Mouse (Mus musculus) brain, embryonic 18.5 days (tissue): Measurements from ENCODE around the gene Frzb.
"Not testable (repeated sequence)": the region's sequence is repeated elsewhere in the genome, so short reads cannot be mapped to it uniquely, and the experiment has no call there.

Source experiments
- DNase-seq: peaks from one replicate; pipeline ENCODE4 v3.0.0-alpha.2; 2012; ENCODE audit warnings: low read depth, low spot score

The Frzb gene

GRCm38 (mm10) chr2:80447291-80447791, at the start of gene Frzb:
Frzb (minus strand) TSS chr2:80447625.
- DNase-seq, result no peak

DNA sequence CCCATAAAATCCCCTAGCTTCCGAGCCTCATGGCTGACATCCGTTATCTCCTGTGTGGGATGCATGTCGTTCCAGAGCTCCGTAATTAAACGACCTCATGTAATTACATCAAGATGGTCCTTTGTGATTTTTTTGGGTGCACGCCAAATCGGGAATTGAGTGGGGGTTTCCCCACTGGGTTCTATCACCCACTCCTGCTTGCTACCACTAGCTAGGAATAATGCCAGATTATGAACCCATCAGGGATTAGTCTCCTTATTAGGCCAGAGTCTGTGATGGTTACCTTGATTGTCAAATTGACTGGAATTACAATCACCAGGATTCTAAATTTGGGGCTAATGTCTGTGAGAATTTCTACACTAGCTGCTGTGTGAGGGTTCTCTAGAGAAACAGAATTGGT, 47.9 kb upstream of the Frzb start:
- DNase-seq, result not testable (repeated sequence)

DNA sequence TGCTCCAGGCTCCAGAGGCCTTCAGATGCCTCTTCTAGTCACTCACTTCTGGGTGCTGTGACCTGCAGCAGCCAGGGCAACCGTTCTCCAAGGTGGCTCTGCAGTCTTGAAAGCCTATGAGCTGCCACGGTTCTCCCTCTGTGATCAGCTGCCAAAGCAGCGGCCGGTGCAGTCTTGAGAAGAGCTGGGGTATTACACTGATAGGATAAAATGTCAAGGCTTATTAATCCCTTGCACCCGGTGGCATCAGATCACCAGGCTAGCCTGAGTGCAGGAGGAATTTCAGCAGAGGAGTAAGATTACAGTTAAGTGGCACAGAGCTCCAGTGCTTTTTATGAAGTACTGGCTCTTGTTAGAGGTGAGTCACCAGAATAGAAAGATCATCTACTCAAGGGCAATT, 39.4 kb upstream of the Frzb start:
- DNase-seq, result no peak

GRCm38 (mm10) chr2:80484951-80485350, 37.5 kb upstream of the Frzb start:
- DNase-seq, result no peak

DNA sequence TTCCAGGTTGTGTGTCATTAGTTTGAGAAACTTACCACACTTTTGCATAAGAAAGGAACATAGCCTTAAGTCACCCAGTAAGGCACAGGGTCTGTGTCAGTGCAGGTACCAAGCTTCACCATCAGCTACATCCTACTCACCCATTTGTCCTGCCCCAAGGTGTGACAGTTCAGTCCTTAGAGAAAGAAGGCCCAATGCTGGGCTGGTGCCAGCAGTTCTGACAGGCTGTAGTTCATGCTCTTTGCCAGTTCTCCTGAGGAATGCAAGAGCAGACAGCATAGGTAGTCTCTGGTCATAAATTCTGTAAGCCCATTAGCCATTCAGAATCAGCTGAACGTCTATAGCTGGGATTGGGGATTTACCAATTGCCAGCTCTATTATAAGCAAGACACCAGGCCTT, 28.4 kb upstream of the Frzb start:
- no peak for DNase-seq

DNA sequence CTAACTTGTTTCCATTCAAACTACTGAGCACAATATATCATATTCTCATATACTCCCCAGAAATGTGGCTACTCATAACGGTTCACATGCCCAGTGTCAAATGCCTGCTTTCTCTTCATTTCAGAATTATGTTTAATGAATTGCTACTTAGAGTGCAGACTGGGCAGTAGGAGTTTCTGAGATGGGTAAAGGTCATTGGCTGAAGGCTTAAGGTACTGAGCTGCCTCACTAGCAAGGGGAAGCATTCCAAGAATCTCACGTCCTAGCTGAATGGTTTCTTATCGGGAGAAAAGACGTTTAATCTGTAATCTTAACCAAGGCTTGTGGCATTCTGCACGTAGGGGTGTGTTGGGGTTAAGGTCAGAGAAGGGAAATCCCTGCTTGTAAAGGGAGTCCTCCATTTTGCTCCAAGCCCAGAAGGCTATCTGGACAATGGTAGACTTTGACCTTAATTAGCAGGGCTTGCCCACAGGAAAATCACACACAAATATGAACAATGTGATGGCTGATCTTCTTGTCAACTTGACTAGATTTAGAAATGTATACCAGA, 26.9 kb upstream of the Frzb start:
- DNase-seq, result no peak

DNA sequence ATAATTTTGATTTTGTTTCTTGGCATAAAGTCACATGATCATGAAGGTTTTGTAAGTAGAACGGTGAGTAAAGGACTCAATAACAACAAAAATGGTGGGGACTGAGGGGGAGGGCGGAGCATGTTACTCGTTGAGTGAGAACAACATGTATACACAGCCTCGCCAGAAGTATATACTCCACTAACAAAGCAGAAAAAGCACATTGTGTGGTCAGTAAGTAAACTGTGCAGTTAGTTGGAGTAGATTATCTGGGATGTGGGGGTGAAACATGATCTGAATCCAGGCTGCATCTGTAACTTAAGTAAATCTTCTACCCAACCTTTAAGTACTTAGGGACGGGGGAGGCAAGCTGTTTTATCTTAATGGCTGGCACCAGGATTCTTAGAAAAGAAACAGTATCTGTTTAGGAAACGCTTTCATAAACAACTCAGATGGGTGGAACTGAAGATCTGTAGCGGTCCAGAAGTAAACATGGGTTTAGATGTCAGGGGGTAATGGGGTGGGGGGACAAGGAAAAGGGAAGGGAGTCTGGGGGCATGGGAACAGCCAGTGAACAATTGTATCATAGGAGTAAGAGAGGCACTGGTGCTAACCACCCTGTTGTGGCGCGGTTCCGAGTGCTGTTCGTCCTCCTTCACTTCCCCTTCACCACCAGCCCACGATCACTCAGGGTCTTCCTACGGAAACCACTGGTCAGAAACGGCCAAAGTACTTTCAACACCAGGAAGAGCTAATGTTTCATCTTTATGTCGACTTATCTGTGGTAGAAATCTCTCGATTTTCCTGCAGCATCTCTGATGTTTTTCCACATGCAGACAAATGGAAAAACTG, 18.8 kb upstream of the Frzb start:
- DNase-seq, result no peak

DNA sequence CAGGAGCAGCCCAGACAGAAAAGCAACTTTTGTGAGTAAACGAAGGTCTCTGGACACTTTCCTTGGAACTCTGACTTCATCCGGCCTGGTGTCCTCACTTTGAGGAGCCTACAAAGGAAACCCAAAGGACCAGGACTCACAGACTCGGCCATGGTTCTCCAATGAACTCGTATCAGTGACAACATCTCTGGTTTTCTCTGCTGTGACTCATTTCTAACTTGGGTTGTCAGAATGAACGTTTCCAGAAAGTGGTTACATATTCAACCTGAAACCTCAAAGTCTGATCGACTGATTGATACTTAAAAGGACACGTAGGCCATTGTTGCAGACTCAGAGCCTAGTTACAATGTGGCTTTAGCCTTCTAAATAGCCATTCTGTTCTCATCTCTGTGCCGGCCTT, 14.4 kb upstream of the Frzb start:
- DNase-seq, result no peak

DNA sequence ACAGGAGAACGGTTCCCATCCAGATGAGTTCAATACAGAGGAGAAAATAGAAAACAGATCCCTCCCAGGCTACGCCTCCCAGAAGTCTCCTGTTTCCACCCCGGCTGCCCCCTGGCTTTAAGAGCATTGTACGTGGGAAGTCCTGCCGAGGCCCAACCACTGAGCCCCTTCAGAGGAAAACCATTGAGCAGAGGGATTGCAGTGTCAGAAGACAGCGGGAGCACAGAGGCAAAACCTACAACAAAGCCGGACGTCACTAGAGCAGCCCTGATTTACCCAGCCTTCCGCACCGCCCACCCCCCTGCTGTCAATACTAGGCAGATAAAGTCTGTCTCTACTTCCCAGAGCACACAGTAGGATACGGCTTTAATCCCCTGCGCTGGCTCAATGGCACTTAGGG, 806 bp upstream of the Frzb start:
- DNase-seq, result no peak

- DNase-seq, result no peak
Observed at GRCm38 (mm10) chr2:80446308-80447151, 895 bp downstream of the Frzb start.

- DNase-seq, result no peak
Observed at GRCm38 (mm10) chr2:80445926-80446307, 1.5 kb downstream of the Frzb start.

DNA sequence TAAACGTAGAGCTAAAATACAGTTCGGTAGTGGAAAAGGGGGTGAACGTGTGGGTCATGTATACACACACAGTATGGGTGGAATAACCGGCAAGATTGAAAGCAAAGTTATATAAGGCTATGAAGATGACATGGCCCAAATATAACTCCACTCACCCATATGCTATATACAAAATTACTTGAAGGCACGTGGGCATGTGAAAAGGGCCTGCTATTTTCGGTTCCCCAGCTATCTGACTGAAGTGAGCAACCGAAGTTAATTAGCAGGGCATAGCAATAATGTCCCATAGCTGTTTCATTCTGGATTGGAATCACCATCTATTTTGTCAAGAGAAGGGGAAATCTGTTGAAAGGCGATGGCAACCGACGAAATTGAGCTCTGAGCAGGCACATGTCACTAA, 1.9 kb downstream of the Frzb start:
- DNase-seq, result no peak

DNA sequence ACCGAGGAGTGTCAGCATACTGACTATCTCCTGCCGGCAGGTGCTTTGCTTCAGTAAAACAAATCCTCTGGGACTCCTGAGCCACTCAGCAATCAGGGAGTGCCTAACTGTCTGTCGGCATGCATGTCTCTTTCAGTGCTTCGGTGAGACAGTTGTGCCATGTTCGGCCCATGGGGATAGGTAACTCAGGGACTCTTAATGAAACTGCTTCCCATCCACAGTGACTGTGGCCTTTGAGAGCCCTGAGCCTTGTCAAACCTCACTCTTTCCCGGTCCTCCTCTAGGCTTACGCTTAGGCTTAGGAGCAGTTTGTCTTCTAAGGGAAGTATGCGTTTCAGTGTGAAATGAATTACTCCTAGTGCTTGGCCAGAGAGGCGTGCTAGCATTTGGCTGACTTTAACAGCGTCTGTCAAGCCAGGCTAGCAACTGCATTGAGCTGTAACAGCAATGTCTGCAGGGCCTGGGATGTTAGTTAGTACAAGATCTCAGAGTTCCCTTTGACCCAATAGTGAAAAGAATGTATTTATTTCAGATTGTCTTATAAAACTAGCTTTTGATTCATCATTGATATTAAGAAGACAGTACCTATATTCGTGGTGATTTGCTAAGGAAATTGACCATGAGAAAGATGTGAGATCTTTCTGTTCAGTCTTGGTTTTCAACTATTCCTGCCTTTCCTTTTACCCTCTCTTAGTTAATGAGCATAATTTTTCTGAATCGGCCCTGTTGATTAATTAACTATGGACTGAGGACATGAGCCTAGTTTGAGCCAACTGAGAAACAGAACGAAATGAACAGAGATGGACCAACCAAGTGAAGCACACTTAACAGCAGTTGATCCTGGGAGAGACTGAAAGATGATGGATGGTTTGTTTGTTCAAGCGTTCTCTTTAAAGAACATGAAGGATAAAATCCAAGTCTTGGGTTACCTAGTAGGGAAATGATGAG, 2.7 kb downstream of the Frzb start:
- DNase-seq, result no peak

DNA sequence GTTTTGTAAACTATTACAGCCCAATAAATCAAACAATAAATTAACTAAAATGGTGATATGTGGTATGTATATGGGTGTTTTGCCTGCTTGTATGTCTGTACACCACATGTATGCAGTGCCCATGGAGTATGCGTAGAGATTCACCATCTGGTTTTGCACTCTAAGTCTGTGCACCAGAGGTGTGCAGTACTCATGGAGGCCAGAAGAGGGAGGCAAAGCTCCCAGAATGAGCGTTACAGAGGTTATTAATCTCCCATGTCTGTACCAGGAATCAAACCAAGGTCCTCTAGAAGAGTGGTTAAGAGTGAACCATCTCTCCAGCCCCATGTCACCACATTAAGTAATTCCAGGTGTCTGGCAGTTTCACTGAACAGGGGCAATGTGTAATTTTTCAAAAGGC, 3.5 kb downstream of the Frzb start:
- no peak for DNase-seq

DNA sequence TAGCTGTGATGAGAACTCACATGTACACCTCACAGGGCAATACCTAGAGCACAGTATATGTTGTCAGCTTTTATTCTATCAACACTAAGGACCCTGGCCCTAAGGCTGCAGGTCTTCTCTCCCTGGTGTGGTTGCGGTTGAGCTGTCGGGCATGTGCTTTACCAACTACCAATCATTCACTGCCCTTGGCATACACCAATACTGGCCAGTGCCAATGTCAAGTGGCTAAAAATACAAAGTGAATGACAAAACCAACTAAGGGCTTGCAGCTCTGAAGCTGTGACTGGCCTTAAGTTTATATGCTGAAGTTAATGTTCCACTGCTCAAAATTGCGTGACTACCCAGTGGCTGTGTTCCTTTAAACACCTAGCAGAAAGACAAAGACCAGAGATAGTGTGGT, 6.0 kb downstream of the Frzb start:
- DNase-seq, result no peak

GRCm38 (mm10) chr2:80438854-80439253, 8.6 kb downstream of the Frzb start:
- no peak for DNase-seq

- no peak for DNase-seq
Observed at GRCm38 (mm10) chr2:80437401-80437800, 10.0 kb downstream of the Frzb start.

DNA sequence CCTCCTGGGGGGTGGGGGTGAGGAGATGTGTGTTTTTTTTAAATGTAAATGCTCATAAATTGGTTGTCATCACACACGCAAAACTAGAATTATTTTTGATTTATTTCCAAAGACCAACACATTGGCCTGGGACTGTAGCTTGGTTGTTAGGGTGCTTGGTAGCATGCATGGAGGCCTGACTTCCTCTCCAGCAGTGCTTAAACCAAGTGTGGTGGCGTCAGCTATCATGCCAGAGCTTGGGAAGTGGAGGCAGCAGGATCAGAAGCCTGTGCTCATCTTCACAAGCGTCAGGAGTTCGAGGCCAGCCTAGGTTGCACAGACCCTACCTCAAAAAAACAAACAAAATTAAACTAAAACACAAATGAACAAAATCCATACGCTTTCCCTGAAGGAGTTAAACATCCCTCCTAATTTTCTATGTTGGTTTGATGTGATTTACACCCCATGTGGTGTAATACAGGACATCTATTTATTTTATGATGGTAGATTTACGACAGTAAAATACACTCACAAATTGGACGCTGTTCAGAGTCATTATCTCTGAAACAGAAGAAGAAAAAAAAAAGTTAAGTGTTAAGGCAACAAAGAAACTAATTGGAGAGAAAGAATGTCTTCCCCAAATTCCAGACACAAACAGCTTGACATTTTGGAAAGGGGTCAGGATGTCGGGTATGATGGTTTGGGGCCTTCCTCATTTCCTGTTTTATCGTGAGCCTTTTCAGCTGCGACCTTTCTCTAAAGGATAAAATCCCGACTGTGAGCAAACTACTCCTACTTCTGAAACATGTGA, 12.4 kb downstream of the Frzb start:
- DNase-seq, result no peak

DNA sequence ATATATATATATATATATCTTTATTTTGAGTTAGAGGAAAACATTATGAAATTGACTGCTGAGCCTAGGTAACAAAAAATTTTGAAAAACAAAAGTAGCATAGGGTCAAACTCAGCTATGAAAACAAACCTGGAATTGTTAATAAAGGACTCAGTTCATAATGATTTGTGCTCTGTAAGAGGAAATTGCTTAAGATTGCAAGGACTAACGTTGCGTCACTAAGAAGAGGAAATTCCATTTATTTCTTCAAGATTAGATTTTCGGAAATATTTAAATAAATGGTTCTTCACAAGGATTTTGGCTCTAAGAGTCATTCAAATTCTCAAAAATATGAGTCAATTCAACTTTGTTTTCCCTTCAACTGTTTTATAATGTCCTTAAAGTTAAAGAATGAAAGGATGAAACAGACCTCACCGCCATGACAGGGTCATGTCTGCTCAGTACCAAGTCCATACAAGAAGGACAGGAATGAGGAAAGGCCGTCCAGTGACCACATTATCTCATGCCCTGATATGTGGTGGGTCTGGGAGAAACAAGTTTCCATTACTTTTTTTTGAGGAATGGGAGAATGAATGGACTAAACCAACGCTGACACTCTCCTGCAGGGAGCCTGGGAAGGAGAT, 14.1 kb downstream of the Frzb start:
- no peak for DNase-seq
